Mouse (Mus musculus) ovary, adult 10 weeks (tissue): ENCODE measurements around the gene Psmb4. TPM values are rescaled to one million over a fixed set of nuclear protein-coding genes. Genes with fewer than 3 reads are reported as not detected.

ENCODE experiments used
- polyA plus RNA-seq: library from polyadenylated mRNA; stranded (reverse); fragments of 350-450 nt; fragmentation: Illumina TruSeq; extraction: RNeasy Lipid Tissue Mini Kit (QIAGEN cat#74804); gene quantifications from one replicate; pipeline ENCODE4 v1.2.3, GENCODE M21; 2014

Gene Psmb4
- 49.3 TPM for polyA plus RNA-seq

DNA sequence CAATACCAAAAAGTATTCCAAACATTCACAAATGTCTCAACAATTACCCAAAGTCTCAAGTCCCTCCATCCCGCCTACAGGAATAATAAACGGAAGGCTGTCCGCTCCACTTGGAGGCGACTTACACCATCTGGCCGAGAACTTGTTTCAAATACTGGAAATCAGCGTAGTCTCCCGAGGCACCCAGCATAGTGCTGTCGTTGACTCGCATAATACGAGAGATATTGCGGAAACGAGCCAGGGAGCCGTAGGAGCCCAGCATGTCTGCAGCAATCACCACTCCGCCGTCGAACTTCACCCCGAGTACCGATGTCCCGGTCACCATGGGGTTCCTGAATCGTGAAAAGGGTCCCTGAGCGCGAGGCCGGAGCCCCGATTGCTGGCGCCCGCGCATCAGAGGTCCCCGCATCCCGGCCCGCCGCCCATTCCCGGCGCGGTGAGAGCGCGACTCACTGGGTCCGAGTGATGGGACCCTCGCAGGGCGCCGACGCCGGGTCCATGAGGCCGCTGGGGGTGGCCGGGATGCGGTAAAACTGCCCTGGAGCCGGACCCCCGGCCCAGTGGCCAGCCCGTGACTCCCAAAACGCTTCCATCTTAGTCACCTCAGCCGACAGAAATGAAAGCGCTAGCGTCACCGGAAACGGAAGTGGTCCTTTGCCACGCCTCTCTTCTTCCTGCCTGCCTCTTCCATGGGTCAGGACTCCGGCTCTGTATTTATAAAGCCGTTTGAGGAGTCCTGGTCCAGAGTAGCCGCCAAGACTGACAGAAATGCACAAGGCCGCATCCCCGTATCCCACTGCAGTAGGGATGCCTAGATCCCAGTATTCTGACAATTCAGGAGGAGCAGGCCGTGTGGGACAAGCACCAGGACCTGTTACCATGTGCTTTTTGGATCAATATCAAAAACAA is at the start of gene Psmb4:
Gene Psmb4 (minus strand): TSS at position 646 of the 909 bp plus-strand sequence.

DNA sequence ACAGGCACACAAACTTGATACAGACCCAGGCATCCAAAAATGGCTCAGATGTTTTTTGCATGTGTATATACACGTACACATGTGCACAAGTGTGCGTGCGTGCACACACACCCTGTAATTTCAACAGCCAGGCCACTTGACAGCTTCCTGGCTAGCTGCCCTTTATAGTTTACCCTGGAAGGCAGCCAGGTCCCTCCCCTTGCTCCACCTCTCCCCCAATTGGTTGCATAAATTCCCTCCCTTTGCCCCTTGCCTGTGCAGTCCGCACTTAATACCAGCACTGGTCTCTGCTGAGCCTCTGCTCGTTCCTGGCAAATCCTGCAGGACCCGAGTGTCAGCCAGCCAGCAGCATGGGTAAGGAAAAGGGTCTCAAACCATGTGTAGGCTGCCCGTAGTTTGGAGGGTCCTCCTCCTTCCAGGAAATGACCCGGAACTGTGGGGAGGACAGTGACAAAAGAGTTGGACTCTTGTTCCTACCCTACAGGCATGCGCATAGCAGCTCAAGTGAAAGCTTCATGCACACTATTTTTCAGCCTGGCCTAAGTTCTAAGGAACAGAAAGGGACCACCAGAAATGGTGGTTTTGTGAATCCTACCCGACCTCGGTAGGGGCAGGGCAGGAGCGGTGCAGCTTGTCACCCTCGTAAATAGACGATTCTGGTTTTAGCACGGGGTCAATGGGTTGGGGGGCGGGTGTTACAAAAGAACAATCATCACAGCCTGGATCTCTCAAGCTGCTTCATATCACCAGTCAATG is 46.2 kb upstream of the Psmb4 start, which contains the start of gene Selenbp1:
Gene Selenbp1 (plus strand): TSS at position 248 of the 756 bp plus-strand sequence.

DNA sequence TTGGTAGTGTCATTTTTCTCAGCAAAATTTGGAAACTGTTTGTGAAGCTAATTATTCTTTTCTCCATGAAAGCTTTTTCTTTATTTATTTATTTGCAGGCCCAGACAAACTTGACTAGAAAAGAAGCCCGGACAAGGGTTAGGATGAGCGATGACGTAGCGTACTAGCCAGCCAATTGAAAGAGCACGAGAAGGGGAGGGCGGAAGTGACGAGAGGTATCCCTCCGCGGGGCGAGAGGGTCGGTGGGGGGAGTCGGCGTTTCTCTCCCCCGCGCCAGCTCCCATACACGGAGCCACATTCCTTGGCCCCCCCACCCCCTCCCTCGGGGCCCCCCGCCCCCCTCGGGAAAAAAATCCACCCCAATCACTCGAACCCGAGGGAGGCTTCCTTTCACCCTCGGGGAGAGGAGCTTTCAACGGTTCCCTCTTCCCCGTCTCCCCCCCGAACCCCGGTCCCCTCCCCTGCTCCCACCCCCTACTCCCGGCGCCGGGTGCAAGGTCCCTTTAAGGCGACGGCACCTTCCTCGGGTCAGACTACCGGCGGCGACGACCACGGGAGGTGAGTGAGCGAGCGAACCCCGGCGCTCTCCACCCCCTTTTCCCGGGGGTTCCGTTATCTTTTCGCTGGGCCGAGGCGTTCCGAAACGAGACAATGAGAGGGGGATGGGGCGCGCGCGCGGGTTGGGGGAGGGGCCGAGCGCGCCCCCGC is 49.4 kb downstream of the Psmb4 start, which contains the start of gene Pogz:
Gene Pogz (plus strand): TSS at position 385 of the 708 bp plus-strand sequence.

Other genes starting within 250 kb of the Psmb4 start
- not detected for gene Gm10972, start 243.8 kb downstream of the Psmb4 start, polyA plus RNA-seq
- 1.9 TPM for gene Tuft1, start 228.1 kb downstream of the Psmb4 start, polyA plus RNA-seq
- not detected for gene Selenbp2, start 193.4 kb downstream of the Psmb4 start, polyA plus RNA-seq
- gene Cgn, start 100.5 kb downstream of the Psmb4 start, polyA plus RNA-seq = 3.2 TPM
- 31.5 TPM for gene Pogz, start 49.4 kb downstream of the Psmb4 start, polyA plus RNA-seq
- 3.3 TPM for gene Selenbp1, start 46.1 kb upstream of the Psmb4 start, polyA plus RNA-seq
- 23.9 TPM for gene Rfx5, start 67.1 kb upstream of the Psmb4 start, polyA plus RNA-seq
- gene Pi4kb, start 87.8 kb upstream of the Psmb4 start, polyA plus RNA-seq = 6.7 TPM
- gene Zfp687, start 128.5 kb upstream of the Psmb4 start, polyA plus RNA-seq = 8.8 TPM
- 9.3 TPM for gene Psmd4, start 155.7 kb upstream of the Psmb4 start, polyA plus RNA-seq
- gene Pip5k1a, start 220.0 kb upstream of the Psmb4 start, polyA plus RNA-seq = 25.1 TPM
- 16.5 TPM for gene Vps72, start 224.1 kb upstream of the Psmb4 start, polyA plus RNA-seq
- not detected for gene Tmod4, start 237.5 kb upstream of the Psmb4 start, polyA plus RNA-seq
- gene Scnm1, start 247.1 kb upstream of the Psmb4 start, polyA plus RNA-seq = 21.2 TPM
- 1.9 TPM for gene Lysmd1, start 247.1 kb upstream of the Psmb4 start, polyA plus RNA-seq